Mouse (Mus musculus): Measurements from ENCODE around the gene Nfatc4. TPM values are rescaled to one million over a fixed set of nuclear protein-coding genes. Genes with fewer than 3 reads are reported as not detected.

Gene Nfatc4
- polyA plus RNA-seq, 1 experiment from 2014 or later: 15.3 TPM

DNA sequence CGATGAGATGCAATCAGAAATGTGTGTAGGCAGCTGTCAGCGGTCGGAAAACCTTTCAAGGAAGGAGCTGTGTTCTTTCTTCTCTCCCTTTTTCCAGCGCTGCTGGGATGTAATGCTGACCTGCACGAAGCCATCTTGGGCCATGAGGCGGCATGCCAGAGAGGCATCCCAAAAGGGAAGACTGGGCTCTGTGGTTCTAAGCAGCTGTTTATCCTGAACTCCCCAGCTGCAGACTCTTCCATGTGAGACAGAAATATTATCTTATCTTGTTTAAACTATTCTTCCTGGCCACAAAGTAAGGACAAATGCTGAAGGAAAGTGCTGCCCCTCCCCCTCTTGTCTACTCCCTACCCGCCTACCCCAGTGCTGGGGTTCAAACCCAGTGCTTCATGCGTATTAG lies 58.0 kb downstream of the Nfatc4 start:
- Histone ChIP-seq H3K4me1 (replicated peaks; ENCODE audit: control insufficient read depth, insufficient read depth, low read length) (peaks cover 35% of the 10 kb centered on the region), H3K27me3 (replicated peaks; ENCODE audit: control insufficient read depth, insufficient read depth, low read length) (no peaks in the 10 kb centered on the region), H3K4me3 (ENCODE audit: low read depth, low read length) (no peak overlapping the region), H3K27ac (ENCODE audit: low read depth, low read length) (no peak overlapping the region; the same call in 1 of the 2 replicates), H3K9me3 (ENCODE audit: control insufficient read depth, low read length) (no peaks in the 10 kb centered on the region), H3K4me2 (no peak overlapping the region), H3K9ac (ENCODE audit: low read depth, low read length) (no peak overlapping the region), H3K36me3 (ENCODE audit: control insufficient read depth, insufficient read depth, low read length) (no peaks in the 10 kb centered on the region; the same call in 1 of the 2 replicates)
- ATAC-seq (replicated peaks; ENCODE audit: low FRiP score) (no peak), DNase-seq (ENCODE audit: low spot score) (no peak)
- 48% methylated on average over 8 of the region's 8 CpGs for WGBS

DNA sequence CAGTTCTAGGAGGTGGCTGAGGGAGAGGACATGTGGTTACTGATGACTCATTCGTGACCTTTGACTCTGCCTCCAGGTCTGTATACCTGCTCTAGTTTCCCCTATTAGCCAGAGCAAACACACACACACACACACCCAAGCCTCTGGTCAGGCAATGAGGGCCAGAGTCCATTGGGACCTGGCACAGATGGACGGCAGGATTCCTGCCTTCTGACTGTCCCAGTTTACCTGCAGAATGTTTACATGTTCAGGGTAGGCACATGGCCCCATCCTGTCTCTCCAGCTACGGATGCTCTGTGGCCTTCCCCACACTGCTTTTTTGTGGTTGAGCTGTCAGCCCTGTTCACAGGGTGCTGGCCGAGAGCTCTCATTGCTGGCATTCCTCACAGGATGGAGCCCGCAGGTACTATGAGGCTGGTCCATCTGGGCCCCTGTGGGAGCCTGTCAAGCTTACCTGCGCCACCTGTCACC lies 59.3 kb downstream of the Nfatc4 start:
- Histone ChIP-seq H3K9me3 (ENCODE audit: control insufficient read depth, low read length) (no peaks in the 10 kb centered on the region), H3K4me3 (ENCODE audit: low read depth, low read length) (no peak overlapping the region), H3K36me3 (ENCODE audit: control insufficient read depth, insufficient read depth, low read length) (peaks cover 9% of the 10 kb centered on the region), H3K27me3 (replicated peaks; ENCODE audit: control insufficient read depth, insufficient read depth, low read length) (no peaks in the 10 kb centered on the region), H3K27ac (ENCODE audit: low read depth, low read length) (peak overlapping the region; percentile 69; the same call in 1 of the 2 replicates), H3K4me2 (0 out of 2 replicates have a peak overlapping the region, but pooled peaks have one; percentile 16), H3K4me1 (replicated peaks; ENCODE audit: control insufficient read depth, insufficient read depth, low read length) (peaks cover 45% of the 10 kb centered on the region), H3K9ac (ENCODE audit: low read depth, low read length) (no peak overlapping the region)
- no peak for DNase-seq (ENCODE audit: low spot score)
- ATAC-seq (replicated peaks; ENCODE audit: low FRiP score): peak; percentile 30; the same call in 1 of the 2 replicates
- WGBS: 44% methylated on average over 6 of the region's 6 CpGs

GRCm38 (mm10) chr14:55883149-55883661 lies 60.3 kb downstream of the Nfatc4 start:
- Histone ChIP-seq H3K9ac (ENCODE audit: low read depth, low read length) (no peak overlapping the region), H3K36me3 (ENCODE audit: control insufficient read depth, insufficient read depth, low read length) (peaks cover 17% of the 10 kb centered on the region), H3K4me2 (no peak overlapping the region), H3K4me1 (replicated peaks; ENCODE audit: control insufficient read depth, insufficient read depth, low read length) (peaks cover 41% of the 10 kb centered on the region), H3K4me3 (ENCODE audit: low read depth, low read length) (no peak overlapping the region), H3K27ac (ENCODE audit: low read depth, low read length) (0 out of 2 replicates have a peak overlapping the region, but pooled peaks have one; percentile 3), H3K9me3 (ENCODE audit: control insufficient read depth, low read length) (no peaks in the 10 kb centered on the region), H3K27me3 (replicated peaks; ENCODE audit: control insufficient read depth, insufficient read depth, low read length) (no peaks in the 10 kb centered on the region)
- DNase-seq (ENCODE audit: low spot score) (no peak), ATAC-seq (replicated peaks; ENCODE audit: low FRiP score) (no peak)
- 90% methylated on average over 13 of the region's 13 CpGs for WGBS

Other genes starting within 250 kb of the Nfatc4 start
- 2.2 and 2.6 TPM in 2 replicates for gene Fitm1, start 247.5 kb upstream of the Nfatc4 start, polyA plus RNA-seq (2014; fragmentation: Nextera tagmentation; extraction: Ambion mirVana)
- gene Psme1, start 245.0 kb upstream of the Nfatc4 start, polyA plus RNA-seq (2014; fragmentation: Nextera tagmentation; extraction: Ambion mirVana): 172 and 177 TPM in 2 replicates
- gene Emc9, start 237.8 kb upstream of the Nfatc4 start, polyA plus RNA-seq (2014; fragmentation: Nextera tagmentation; extraction: Ambion mirVana): 44.5 and 46.2 TPM in 2 replicates
- gene Psme2, start 232.0 kb upstream of the Nfatc4 start, polyA plus RNA-seq (2014; fragmentation: Nextera tagmentation; extraction: Ambion mirVana): 256 and 277 TPM in 2 replicates
- 21.2 and 23.1 TPM in 2 replicates for gene Rnf31, start 231.4 kb upstream of the Nfatc4 start, polyA plus RNA-seq (2014; fragmentation: Nextera tagmentation; extraction: Ambion mirVana)
- gene Irf9, start 219.6 kb upstream of the Nfatc4 start, polyA plus RNA-seq (2014; fragmentation: Nextera tagmentation; extraction: Ambion mirVana): 11.6 and 13.0 TPM in 2 replicates
- 2.8 and 5.2 TPM in 2 replicates for gene Rec8, start 205.1 kb upstream of the Nfatc4 start, polyA plus RNA-seq (2014; fragmentation: Nextera tagmentation; extraction: Ambion mirVana)
- 90.1 and 92.1 TPM in 2 replicates for gene Ipo4, start 187.2 kb upstream of the Nfatc4 start, polyA plus RNA-seq (2014; fragmentation: Nextera tagmentation; extraction: Ambion mirVana)
- gene Gm49378, start 185.2 kb upstream of the Nfatc4 start, polyA plus RNA-seq (2014; fragmentation: Nextera tagmentation; extraction: Ambion mirVana): 2.7 and 2.8 TPM in 2 replicates
- 79.8 and 83.8 TPM in 2 replicates for gene Tm9sf1, start 179.3 kb upstream of the Nfatc4 start, polyA plus RNA-seq (2014; fragmentation: Nextera tagmentation; extraction: Ambion mirVana)
- 0.47 and 0.49 TPM in 2 replicates for gene Tssk4, start 173.0 kb upstream of the Nfatc4 start, polyA plus RNA-seq (2014; fragmentation: Nextera tagmentation; extraction: Ambion mirVana)
- gene Mdp1, start 162.6 kb upstream of the Nfatc4 start, polyA plus RNA-seq (2014; fragmentation: Nextera tagmentation; extraction: Ambion mirVana): 40.2 and 43.8 TPM in 2 replicates
- 54.9 and 58.0 TPM in 2 replicates for gene Gmpr2, start 151.2 kb upstream of the Nfatc4 start, polyA plus RNA-seq (2014; fragmentation: Nextera tagmentation; extraction: Ambion mirVana)
- 489 and 507 TPM in 2 replicates for gene Nedd8, start 151.0 kb upstream of the Nfatc4 start, polyA plus RNA-seq (2014; fragmentation: Nextera tagmentation; extraction: Ambion mirVana)
- gene Tinf2, start 141.3 kb upstream of the Nfatc4 start, polyA plus RNA-seq (2014; fragmentation: Nextera tagmentation; extraction: Ambion mirVana): 42.3 and 44.9 TPM in 2 replicates
- gene Tgm1, start 109.2 kb upstream of the Nfatc4 start, polyA plus RNA-seq (2014; fragmentation: Nextera tagmentation; extraction: Ambion mirVana): 3.0 and 3.3 TPM in 2 replicates
- 22.8 and 24.0 TPM in 2 replicates for gene Rabggta, start 100.9 kb upstream of the Nfatc4 start, polyA plus RNA-seq (2014; fragmentation: Nextera tagmentation; extraction: Ambion mirVana)
- gene Dhrs1, start 77.5 kb upstream of the Nfatc4 start, polyA plus RNA-seq (2014; fragmentation: Nextera tagmentation; extraction: Ambion mirVana): 48.8 and 53.9 TPM in 2 replicates
- 70.6 and 76.1 TPM in 2 replicates for gene Nop9, start 77.5 kb upstream of the Nfatc4 start, polyA plus RNA-seq (2014; fragmentation: Nextera tagmentation; extraction: Ambion mirVana)
- 8.9 and 9.1 TPM in 2 replicates for gene Cideb, start 64.7 kb upstream of the Nfatc4 start, polyA plus RNA-seq (2014; fragmentation: Nextera tagmentation; extraction: Ambion mirVana)
- gene Ltb4r2, start 61.7 kb upstream of the Nfatc4 start, polyA plus RNA-seq (2014; fragmentation: Nextera tagmentation; extraction: Ambion mirVana): 1.5 and 1.8 TPM in 2 replicates
- gene Ltb4r1, start 57.2 kb upstream of the Nfatc4 start, polyA plus RNA-seq (2014; fragmentation: Nextera tagmentation; extraction: Ambion mirVana): 1.6 and 1.9 TPM in 2 replicates
- 3.9 and 4.8 TPM in 2 replicates for gene Adcy4, start 39.0 kb upstream of the Nfatc4 start, polyA plus RNA-seq (2014; fragmentation: Nextera tagmentation; extraction: Ambion mirVana)
- 51.6 and 52.1 TPM in 2 replicates for gene Ripk3, start 34.3 kb upstream of the Nfatc4 start, polyA plus RNA-seq (2014; fragmentation: Nextera tagmentation; extraction: Ambion mirVana)
- gene Nynrin, start 30.9 kb downstream of the Nfatc4 start, polyA plus RNA-seq (2014; fragmentation: Nextera tagmentation; extraction: Ambion mirVana): 12.0 and 12.2 TPM in 2 replicates
- 0.47 and 0.60 TPM in 2 replicates for gene Cbln3, start 61.2 kb downstream of the Nfatc4 start, polyA plus RNA-seq (2014; fragmentation: Nextera tagmentation; extraction: Ambion mirVana)
- 12.6 and 14.6 TPM in 2 replicates for gene Khnyn, start 61.8 kb downstream of the Nfatc4 start, polyA plus RNA-seq (2014; fragmentation: Nextera tagmentation; extraction: Ambion mirVana)
- gene Sdr39u1, start 77.1 kb downstream of the Nfatc4 start, polyA plus RNA-seq (2014; fragmentation: Nextera tagmentation; extraction: Ambion mirVana): 24.3 and 30.5 TPM in 2 replicates
- gene Cma1, start 121.5 kb downstream of the Nfatc4 start, polyA plus RNA-seq (2014; fragmentation: Nextera tagmentation; extraction: Ambion mirVana): not detected in 2 replicates
- not detected in 2 replicates for gene Cma2, start 127.8 kb downstream of the Nfatc4 start, polyA plus RNA-seq (2014; fragmentation: Nextera tagmentation; extraction: Ambion mirVana)
- gene Mcpt1, start 194.8 kb downstream of the Nfatc4 start, polyA plus RNA-seq (2014; fragmentation: Nextera tagmentation; extraction: Ambion mirVana): not detected in 2 replicates
- gene Mcpt9, start 207.4 kb downstream of the Nfatc4 start, polyA plus RNA-seq (2014; fragmentation: Nextera tagmentation; extraction: Ambion mirVana): not detected in 2 replicates
- gene Mcpt2, start 218.9 kb downstream of the Nfatc4 start, polyA plus RNA-seq (2014; fragmentation: Nextera tagmentation; extraction: Ambion mirVana): not detected in 2 replicates
- gene Mcpt4, start 239.2 kb downstream of the Nfatc4 start, polyA plus RNA-seq (2014; fragmentation: Nextera tagmentation; extraction: Ambion mirVana): not detected in 2 replicates